Mouse (Mus musculus) hindbrain, embryonic 16.5 days (tissue): ENCODE data around the gene Rpp40. TPM values are rescaled to one million over a fixed set of nuclear protein-coding genes. Genes with fewer than 3 reads are reported as not detected.

Experiments used
- ATAC-seq: fragments of 200-750 bp; cut with Nextera tagmentation; 2 replicates; pipeline ENCODE4 v1.8.0; 2017; ENCODE audit warnings: moderate TSS enrichment, moderate library complexity
- H3K27ac ChIP-seq: fragments of 300-500 bp; sonication (generic); 2 replicates; pipeline ENCODE4 v1.5.1; 2014; ENCODE audit warnings: low read depth, mild to moderate bottlenecking, control low read depth, low read length, moderate library complexity
- H3K27me3 ChIP-seq: fragments of 300-500 bp; sonication (generic); replicated peaks from 2 replicates; pipeline ENCODE4 v1.6.1; 2014; ENCODE audit warnings: low read length; ENCODE audit not compliant: control insufficient read depth, insufficient read depth
- H3K36me3 ChIP-seq: fragments of 300-500 bp; sonication (generic); 2 replicates; pipeline ENCODE4 v1.6.1; 2014; ENCODE audit warnings: mild to moderate bottlenecking, low read length, moderate library complexity, mixed read lengths; ENCODE audit not compliant: control insufficient read depth, insufficient read depth
- H3K4me1 ChIP-seq: fragments of 300-500 bp; sonication (generic); 2 replicates; pipeline ENCODE4 v1.6.1; 2014; ENCODE audit warnings: low read depth, low read length; ENCODE audit not compliant: control insufficient read depth, insufficient read depth
- H3K4me2 ChIP-seq: fragments of 300-500 bp; sonication (generic); 2 replicates; pipeline ENCODE4 v1.6.1; 2014; ENCODE audit warnings: mild to moderate bottlenecking, low read length, control low read depth, moderate library complexity
- H3K4me3 ChIP-seq: fragments of 300-500 bp; sonication (generic); 2 replicates; pipeline ENCODE4 v1.5.1; 2014; ENCODE audit warnings: mild to moderate bottlenecking, low read length, control low read depth, moderate library complexity
- H3K9ac ChIP-seq: fragments of 300-500 bp; sonication (generic); 2 replicates; pipeline ENCODE4 v1.6.1; 2014; ENCODE audit warnings: low read depth, mild to moderate bottlenecking, control low read depth, low read length, moderate library complexity
- H3K9me3 ChIP-seq: fragments of 300-500 bp; sonication (generic); 2 replicates; pipeline ENCODE4 v1.6.1; 2014; ENCODE audit warnings: mild to moderate bottlenecking, low read length, moderate library complexity; ENCODE audit not compliant: control insufficient read depth
- WGBS: fragments of 180-500 bp; shearing (Covaris S2); extraction: QIAGEN DNeasy Blood & Tissue Kit; methylation state at CpG from one replicate; pipeline ENCODE4 v1.1.7; 2014; 5-methylcytosine and 5-hydroxymethylcytosine counted together
- polyA plus RNA-seq: library from polyadenylated mRNA; unstranded; fragments of >200 nt; fragmentation: Nextera tagmentation; extraction: Ambion mirVana; gene quantifications from 2 replicates; pipeline ENCODE4 v1.2.1, GENCODE M21; 2015

Rpp40 gene
- polyA plus RNA-seq, 1 experiment from 2014 or later = 8.3 TPM

DNA sequence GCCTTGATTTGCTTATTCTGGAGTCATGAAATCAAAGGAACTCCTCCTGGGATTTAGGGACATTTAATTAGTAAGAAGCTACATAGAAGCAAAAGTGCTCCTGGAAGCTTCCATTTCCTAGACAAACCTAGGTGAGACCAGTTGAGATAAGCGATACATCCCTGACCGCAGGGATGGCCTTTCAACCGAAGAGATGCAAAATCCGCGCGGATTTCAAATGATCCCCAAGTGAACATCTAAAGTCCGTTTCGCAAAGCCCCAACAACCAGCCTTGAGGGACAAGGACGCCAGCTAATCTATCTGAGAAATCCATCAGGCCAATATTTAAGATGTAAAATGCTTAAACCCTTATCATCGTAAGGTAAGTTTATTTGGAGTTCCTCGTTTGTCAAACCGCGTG is 781 bp downstream of the Rpp40 start:
- Histone ChIP-seq H3K36me3 (no peaks in the 10 kb centered on the region), H3K4me3 (peak overlapping the region; percentile 78), H3K9me3 (no peaks in the 10 kb centered on the region), H3K9ac (peak overlapping the region; percentile 46), H3K4me1 (no peaks in the 10 kb centered on the region; the same call in 1 of the 2 replicates), H3K4me2 (peak overlapping the region; percentile 62), H3K27me3 (no peaks in the 10 kb centered on the region), H3K27ac (no peak overlapping the region)
- no peak for ATAC-seq
- WGBS = 2% methylated on average over 13 of the region's 13 CpGs

DNA sequence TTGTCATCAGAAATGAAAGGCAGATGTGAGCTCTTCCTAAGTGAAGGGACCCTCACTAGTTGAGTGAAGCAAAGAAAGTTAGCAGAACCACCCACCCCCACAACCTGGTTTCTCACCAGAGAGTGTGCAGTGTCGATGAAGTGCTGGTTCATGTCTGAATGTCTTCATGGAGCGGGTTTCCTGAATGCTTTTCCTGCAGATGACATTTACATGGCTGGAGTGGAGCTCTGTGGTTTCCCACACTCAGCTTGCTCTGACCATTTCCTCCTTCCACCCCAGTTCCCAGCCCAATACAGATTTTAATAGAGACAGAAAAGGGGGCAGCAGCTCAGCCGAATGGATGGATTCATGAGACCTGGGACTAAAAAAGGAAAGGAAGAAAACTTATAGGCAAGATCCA is 13.3 kb downstream of the Rpp40 start:
- Histone ChIP-seq H3K36me3 (peaks cover 2% of the 10 kb centered on the region; the same call in 1 of the 2 replicates), H3K9me3 (0 out of 2 replicates have a peak, but pooled peaks cover 2% of the 10 kb centered on the region), H3K27me3 (no peaks in the 10 kb centered on the region), H3K9ac (no peak overlapping the region), H3K27ac (no peak overlapping the region), H3K4me3 (no peak overlapping the region), H3K4me1 (no peaks in the 10 kb centered on the region), H3K4me2 (no peak overlapping the region)
- WGBS = 86% methylated on average over 3 of the region's 3 CpGs
- ATAC-seq = no peak

DNA sequence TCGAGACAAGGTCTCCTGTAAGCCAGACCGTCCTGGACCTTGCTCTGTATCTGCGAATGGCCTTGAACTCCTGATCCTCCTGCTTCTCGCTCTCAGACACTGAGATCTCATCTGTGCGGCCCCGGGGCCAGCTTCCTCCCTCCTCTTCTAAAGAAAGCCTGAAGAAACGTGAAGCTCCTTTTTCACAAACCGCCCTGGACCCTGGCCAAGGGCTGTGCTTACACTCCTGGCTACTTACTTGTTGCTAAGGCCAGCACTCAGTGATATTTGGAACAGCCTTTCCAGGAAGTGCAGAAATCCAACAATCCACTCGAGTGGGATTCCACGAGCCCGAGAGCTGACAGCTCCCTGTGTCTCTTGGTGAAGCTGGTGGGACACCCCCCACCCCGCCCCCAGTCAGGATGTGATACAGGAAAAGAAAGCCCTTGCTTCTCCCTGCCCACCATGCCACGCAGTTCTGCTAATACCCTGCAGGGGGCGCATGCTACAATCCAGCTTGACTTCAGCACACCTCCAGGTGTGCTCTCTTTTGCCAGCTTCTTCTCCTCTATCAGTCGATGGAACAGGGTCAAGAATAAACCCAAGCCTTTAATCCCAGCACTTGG is 19.9 kb downstream of the Rpp40 start:
- no peaks in the 10 kb centered on the region for H3K36me3 ChIP-seq
- H3K4me2 ChIP-seq = no peak overlapping the region
- no peaks in the 10 kb centered on the region for H3K27me3 ChIP-seq
- H3K9me3 ChIP-seq = 0 out of 2 replicates have a peak, but pooled peaks cover 2% of the 10 kb centered on the region
- 36% methylated on average over 15 of the region's 15 CpGs for WGBS
- no peak overlapping the region for H3K27ac ChIP-seq
- H3K4me3 ChIP-seq = no peak overlapping the region
- no peaks in the 10 kb centered on the region; the same call in 1 of the 2 replicates for H3K4me1 ChIP-seq
- ATAC-seq = no peak
- no peak overlapping the region for H3K9ac ChIP-seq

DNA sequence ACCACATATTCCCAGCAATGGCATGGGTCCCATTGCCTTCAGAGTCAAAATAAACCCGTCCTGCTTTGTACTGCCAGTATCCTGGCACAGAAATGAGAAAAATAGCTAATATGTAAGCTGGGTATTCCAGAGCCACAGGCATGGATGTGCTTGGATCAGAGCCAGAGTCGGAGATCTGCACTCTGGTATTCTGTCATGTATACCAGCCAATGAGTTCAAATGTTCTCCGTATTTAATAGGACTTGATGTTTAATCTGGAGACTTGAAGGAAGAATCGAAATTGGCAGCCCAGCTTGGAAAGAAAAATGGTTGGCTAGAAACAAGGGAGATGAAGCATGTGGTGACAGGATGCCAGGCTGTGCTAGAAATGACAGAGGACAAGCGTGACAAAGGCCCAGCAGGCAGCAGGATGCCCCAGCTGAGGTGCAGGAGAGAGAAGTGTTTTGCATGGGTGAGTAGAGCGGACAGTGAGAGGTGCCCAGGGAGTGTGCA is 25.6 kb downstream of the Rpp40 start:
- Histone ChIP-seq H3K36me3 (no peaks in the 10 kb centered on the region), H3K4me2 (no peak overlapping the region), H3K4me3 (no peak overlapping the region), H3K9ac (no peak overlapping the region), H3K4me1 (peaks cover 3% of the 10 kb centered on the region), H3K27me3 (no peaks in the 10 kb centered on the region), H3K9me3 (no peaks in the 10 kb centered on the region), H3K27ac (no peak overlapping the region; the same call in 1 of the 2 replicates)
- peak; percentile 74 for ATAC-seq
- WGBS = 58% methylated on average over 6 of the region's 6 CpGs

DNA sequence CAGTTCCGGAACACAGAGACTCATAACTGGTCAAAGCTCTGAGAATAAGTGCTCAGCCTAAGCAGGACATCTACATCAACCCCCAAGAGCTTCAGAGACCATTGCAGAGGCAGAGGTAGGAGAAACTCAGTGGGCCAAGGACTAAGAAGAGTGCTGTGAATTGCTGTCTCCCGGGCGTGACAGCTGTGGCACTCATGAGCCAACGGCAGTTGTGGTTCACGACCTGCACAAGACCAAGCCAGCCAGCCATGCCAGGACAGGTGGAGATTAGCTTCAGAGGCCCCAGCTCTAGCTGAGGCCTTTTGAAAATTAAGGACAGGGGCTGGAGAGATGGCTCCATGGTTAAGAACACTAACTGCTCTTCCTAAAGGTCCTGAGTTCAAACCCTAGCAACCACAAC is 26.6 kb downstream of the Rpp40 start:
- H3K27me3 ChIP-seq = no peaks in the 10 kb centered on the region
- H3K4me2 ChIP-seq = no peak overlapping the region
- H3K27ac ChIP-seq = no peak overlapping the region
- peaks cover 3% of the 10 kb centered on the region for H3K4me1 ChIP-seq
- H3K9ac ChIP-seq = no peak overlapping the region
- no peak for ATAC-seq
- no peak overlapping the region for H3K4me3 ChIP-seq
- no peaks in the 10 kb centered on the region for H3K36me3 ChIP-seq
- WGBS = 90% methylated on average over 5 of the region's 5 CpGs
- H3K9me3 ChIP-seq = no peaks in the 10 kb centered on the region

DNA sequence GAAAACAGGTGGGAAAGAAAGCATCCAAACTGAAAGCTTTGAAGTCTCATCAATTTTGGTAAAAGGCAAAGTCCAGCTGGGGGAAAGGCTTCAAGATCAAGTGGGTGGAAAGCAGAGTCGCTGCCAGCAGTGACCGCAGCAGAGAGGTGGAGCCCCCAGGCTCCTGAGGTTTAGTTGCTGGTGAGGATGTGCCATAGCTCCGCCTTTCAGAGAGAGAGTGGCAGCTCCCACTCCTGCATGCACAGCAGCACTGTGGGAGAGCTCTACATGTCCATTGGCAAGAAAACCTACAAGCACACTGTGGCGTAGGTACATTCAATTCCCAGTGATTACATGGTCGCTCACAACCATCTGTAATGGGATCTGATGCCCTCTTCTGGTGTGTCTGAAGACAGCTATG is 27.1 kb downstream of the Rpp40 start:
- WGBS = 61% methylated on average over 5 of the region's 5 CpGs
- no peak overlapping the region for H3K9ac ChIP-seq
- H3K27me3 ChIP-seq = no peaks in the 10 kb centered on the region
- H3K4me1 ChIP-seq = peaks cover 3% of the 10 kb centered on the region; the same call in 1 of the 2 replicates
- no peak overlapping the region for H3K27ac ChIP-seq
- no peak overlapping the region for H3K4me3 ChIP-seq
- H3K36me3 ChIP-seq = no peaks in the 10 kb centered on the region
- no peak for ATAC-seq
- H3K9me3 ChIP-seq = no peaks in the 10 kb centered on the region
- H3K4me2 ChIP-seq = no peak overlapping the region

DNA sequence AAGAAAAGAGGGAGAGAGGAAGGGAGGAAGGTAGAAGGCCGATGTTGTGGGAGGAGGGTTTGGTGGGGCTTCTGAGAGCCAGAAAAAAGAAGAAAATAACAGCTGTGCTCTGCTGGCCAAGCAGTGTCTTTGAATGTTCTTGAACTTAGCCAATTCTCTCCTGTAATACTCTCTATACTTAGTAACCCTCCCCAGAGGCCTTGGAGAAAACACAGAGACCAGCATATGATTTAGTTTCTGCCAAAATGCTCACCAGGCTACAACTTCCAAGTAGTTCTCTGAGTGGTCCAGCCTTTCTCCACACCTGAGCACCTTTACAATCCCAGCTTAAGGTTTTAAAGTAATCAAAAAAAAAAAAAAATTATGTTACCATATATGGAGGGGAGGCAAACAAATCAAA is 27.9 kb downstream of the Rpp40 start:
- ATAC-seq = no peak
- WGBS = 65% methylated on average over 1 of the region's 1 CpGs
- no peak overlapping the region for H3K9ac ChIP-seq

DNA sequence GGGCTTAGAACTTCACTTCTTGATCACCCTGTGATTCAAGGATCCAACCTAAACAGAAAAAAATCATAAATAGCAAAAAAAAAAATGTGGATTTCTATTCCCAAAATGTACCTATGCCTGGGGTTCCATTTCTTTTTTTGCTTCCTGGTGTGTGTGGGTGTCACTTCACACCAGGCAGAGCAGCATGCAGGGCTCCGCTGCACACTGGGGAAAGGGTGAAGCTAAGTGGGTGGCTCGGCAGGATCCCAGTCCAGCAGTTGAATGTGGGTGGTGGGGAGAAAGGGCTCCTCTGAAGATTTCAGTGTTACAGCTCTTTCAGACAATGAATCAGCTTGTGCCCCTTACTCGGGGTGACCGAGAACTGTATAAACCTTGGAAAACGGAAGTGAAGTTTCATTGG is 30.8 kb downstream of the Rpp40 start:
- no peak for ATAC-seq
- 86% methylated on average over 5 of the region's 5 CpGs for WGBS
- H3K4me1 ChIP-seq = no peaks in the 10 kb centered on the region
- no peak overlapping the region for H3K4me3 ChIP-seq
- H3K27me3 ChIP-seq = no peaks in the 10 kb centered on the region
- H3K4me2 ChIP-seq = no peak overlapping the region
- no peak overlapping the region for H3K9ac ChIP-seq
- H3K36me3 ChIP-seq = 0 out of 2 replicates have a peak, but pooled peaks cover 2% of the 10 kb centered on the region
- H3K27ac ChIP-seq = no peak overlapping the region
- no peaks in the 10 kb centered on the region for H3K9me3 ChIP-seq

More for the DNA sequence above, 27.9 kb downstream of the Rpp40 start:
- Histone ChIP-seq H3K9me3 (no peaks in the 10 kb centered on the region), H3K4me3 (no peak overlapping the region), H3K4me2 (no peak overlapping the region), H3K27ac (no peak overlapping the region), H3K27me3 (no peaks in the 10 kb centered on the region), H3K4me1 (peaks cover 3% of the 10 kb centered on the region; the same call in 1 of the 2 replicates), H3K36me3 (no peaks in the 10 kb centered on the region)

DNA sequence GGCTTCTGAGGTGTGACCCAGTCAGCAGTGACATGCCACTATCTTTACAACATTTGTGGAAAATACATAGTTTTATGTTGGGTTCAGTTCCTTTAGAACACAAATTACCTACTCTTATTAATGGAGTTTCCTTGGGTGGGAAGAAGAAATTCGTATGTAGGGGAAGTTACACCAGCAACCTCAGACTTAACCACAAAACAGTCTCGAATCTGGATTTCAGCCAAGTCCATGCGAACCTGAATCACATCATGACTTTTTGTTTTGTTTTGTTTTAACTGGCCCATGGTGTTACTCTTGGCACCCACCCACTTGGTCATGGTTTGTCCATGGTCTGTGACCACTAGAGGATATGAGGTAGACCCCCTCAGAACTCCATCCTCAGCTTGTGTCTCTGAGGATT is 35.1 kb downstream of the Rpp40 start:
- Histone ChIP-seq H3K4me1 (no peaks in the 10 kb centered on the region), H3K36me3 (0 out of 2 replicates have a peak, but pooled peaks cover 2% of the 10 kb centered on the region), H3K27ac (no peak overlapping the region), H3K4me3 (no peak overlapping the region), H3K27me3 (no peaks in the 10 kb centered on the region), H3K4me2 (no peak overlapping the region), H3K9me3 (no peaks in the 10 kb centered on the region), H3K9ac (no peak overlapping the region)
- WGBS = 79% methylated on average over 3 of the region's 3 CpGs
- no peak for ATAC-seq
